Mouse (Mus musculus): ENCODE data around the gene Abtb1.

DNA sequence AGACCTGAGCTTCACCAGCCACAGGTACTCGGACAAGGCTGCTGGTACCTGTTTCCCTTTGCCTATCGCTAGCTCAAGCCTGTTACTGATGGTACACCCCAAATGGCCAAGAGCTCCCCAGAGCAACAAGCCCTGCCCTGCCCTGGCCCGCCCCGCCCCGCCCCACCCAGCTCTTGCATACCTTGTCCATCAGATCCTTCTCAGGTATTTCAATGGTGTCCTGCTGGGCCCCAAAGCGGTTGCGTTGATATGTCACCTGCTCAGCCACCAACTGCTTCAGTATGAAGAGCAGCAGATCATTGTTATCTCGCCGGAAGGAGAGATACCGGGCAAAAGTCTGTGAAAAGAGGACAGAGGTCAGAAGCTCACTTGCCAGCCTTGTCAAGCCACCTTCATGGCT is 42.4 kb upstream of the Abtb1 start:
- TF ChIP-seq CTCF (IDR thresholded peaks at IDR 0.05; ENCODE audit: low read depth) (no peak), EP300 (optimal IDR thresholded peaks at IDR 0.05) (no peak)
